Mouse (Mus musculus) left cerebral cortex, postnatal 14 days (tissue): Measurements from ENCODE around the gene Bub3. TPM values are rescaled to one million over a fixed set of nuclear protein-coding genes. Genes with fewer than 3 reads are reported as not detected.

Experiments used
- DNase-seq, 2 experiments: peaks; one replicate each; pipeline ENCODE4 v3.0.0; 2021 to 2022; ENCODE audit warnings: low spot score in 2 of 2, mixed read lengths in 1 of 2
- intact Hi-C: fragments of 180-260 bp; cut with DNase I; formaldehyde crosslinking; loops from one replicate; pipeline ENCODE4 v1.15.1; 2025
- total RNA-seq, 2 experiments: library from RNA; stranded (reverse); gene quantifications; 2 replicates each; pipeline ENCODE4 v1.2.3; 2021

The Bub3 gene
- total RNA-seq, 2 experiments from 2014 or later = 55.4 to 56.8 TPM

DNA sequence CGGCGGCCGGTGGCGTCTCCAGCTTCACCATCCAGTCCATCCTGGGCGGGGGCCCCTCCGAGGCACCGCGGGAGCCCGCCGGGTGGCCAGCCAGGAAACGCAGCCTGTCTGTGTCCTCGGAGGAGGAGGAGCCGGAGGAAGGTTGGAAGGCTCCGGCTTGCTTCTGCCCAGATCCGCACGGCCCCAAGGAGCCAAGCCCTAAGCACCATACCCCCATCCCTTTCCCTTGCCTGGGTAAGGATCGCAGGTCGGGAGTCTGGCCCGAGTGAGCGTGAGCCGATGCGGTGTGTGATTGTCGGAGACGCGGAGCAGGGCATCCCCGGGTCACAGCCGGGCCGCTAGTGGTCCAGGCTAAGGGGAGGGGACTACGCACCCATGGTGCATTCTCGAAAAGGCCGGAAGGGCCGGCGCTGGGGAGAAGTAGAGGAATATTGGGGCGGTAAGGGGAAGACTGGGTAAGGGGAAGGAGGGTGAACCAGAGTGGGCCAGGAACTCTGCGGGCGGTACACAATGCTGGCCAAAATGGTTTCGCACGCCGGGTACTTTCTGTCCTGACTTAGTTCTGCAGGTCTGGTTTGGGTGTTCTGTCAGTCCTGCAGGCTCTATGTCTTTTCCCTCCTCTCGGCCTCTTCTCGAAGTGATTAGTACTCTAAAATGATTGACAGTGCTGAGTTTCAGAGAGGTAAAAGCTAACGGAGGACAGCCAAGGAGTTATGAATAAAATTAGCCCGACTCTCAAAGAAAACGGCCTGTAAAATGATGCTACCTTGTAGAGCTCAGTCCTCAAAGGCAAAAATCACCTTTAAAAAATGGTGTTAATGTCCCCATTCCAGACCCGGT lies 5.5 kb upstream of the Bub3 start:
- no peak for DNase-seq
- intact Hi-C loops = no loop called here

DNA sequence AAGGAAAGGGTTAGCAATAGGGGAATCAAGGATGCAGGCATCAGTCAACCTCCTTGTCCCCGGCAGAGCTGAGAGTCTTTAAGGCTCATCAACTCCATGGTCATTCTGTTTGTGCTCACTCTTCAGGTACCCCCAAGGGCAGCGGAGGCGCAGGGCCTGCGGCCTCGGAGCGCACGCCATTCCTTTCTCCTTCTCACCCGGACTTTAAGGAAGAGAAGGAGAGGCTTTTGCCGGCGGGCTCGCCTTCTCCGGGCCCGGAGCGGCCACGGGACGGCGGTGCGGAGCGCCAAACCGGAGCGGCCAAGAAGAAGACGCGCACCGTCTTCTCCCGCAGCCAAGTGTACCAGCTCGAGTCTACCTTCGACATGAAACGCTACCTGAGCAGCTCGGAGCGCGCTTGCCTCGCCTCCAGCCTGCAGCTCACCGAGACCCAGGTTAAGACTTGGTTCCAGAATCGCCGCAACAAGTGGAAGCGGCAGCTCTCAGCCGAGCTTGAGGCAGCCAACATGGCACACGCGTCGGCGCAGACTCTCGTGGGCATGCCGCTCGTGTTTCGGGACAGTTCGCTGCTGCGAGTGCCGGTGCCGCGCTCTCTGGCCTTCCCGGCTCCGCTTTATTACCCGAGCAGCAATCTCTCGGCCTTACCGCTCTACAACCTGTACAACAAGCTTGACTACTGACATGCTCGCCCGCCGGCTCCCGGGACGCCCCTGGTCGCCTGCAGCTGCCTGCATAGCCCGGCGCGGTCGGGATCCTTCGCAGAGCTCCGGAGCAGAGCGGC lies 4.5 kb upstream of the Bub3 start:
- no peak for DNase-seq
- intact Hi-C loops = loop anchor here (2.0 kb wide), 1 partner anchor 15 kb away; no protein-coding TSS in a partner anchor

DNA sequence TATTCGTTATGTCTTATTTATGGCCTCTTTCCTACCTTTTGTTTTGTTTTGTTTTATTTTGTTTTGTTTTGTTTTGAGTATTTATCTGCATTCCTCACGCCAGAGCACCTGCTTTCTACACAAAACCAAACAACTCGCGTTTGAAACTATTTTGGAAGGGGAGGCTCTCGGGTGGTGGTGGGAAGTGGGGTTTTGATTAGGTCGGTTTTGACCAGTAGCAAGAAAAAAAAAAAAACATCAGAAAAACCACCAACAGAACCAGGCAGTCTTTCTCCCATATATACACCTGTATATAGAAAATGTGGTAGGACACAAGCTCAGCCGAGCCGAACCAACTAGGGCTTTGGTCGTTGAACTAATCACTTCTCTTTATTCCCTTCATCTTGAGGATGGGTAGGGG lies 3.9 kb upstream of the Bub3 start:
- intact Hi-C loops = loop anchor here (2.0 kb wide), 1 partner anchor 15 kb away; no protein-coding TSS in a partner anchor
- DNase-seq = no peak

DNA sequence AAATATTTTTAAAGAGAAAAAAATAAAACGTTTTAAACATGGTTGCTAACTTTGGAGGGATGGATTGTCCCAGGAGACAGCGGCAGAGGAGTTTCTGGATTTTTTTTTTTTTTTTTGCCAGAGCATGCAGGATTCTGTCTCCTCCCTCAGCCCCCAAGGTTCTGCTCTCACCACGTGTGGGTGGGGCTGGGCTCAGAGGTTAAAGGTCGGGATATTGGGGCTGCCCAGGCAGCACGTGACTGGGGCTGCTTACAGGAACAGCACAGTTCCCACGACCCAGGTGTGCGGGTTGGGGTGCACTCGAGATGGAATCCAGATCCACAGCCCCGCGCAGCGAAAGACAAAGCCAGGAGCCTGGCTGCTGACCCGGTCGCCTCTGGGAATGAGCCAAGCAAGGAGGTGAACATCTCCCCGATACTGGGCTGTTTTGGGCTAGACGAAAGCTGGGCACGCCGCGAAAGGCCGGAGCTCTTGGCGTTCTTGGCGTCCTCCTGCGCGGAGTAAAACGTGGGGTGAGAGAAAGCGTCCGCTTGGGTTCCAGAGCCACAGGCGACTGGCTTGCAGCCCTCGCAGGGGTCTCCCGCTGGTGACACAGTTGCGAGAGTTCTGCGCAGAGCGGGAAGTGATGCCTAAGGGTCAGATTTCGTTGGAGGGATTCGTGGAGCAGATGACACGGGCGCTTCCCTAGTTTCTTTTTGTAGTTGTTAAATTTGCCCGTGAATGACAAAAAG lies 3.3 kb upstream of the Bub3 start:
- intact Hi-C loops = loop anchor here (2.0 kb wide), 1 partner anchor 16 kb away; no protein-coding TSS in a partner anchor
- no peak for DNase-seq

DNA sequence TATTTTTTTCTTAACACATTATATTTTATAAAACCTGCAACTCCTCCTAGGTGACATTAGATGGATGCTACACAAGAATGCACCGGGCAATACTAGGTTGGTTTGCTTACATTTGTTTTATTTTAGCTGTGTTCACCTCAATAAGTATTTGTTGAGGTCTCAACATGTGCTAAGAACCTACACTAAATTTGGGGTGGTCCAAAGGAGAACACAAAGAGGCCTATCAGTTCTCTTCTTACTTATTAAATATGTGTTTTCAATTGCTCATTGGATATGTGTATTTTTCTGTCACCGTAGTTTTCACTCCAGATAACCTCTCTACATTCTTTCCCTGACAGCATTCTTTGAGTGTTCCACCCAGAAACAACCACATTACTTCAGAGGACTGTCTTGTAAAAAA lies 2.3 kb upstream of the Bub3 start:
- intact Hi-C loops = loop anchor here (2.0 kb wide), 1 partner anchor 17 kb away; no protein-coding TSS in a partner anchor

DNA sequence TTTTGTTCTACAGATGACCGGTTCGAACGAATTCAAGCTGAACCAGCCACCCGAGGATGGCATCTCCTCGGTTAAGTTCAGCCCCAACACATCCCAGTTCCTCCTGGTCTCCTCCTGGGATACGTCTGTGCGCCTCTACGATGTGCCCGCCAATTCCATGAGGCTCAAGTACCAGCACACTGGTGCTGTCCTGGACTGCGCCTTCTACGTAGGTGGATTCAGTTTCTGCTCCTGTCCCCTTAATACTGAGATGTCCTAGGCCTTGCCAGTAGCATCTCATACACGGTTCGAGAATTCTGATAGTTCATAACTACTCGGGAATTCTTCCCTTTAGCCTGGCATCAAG lies 648 bp downstream of the Bub3 start:
- intact Hi-C loops = loop anchor here (10.0 kb wide), 1 partner anchor 126 kb away; no protein-coding TSS in a partner anchor
- DNase-seq = no peak

More for the DNA sequence above, 2.3 kb upstream of the Bub3 start:
- DNase-seq = no peak

DNA sequence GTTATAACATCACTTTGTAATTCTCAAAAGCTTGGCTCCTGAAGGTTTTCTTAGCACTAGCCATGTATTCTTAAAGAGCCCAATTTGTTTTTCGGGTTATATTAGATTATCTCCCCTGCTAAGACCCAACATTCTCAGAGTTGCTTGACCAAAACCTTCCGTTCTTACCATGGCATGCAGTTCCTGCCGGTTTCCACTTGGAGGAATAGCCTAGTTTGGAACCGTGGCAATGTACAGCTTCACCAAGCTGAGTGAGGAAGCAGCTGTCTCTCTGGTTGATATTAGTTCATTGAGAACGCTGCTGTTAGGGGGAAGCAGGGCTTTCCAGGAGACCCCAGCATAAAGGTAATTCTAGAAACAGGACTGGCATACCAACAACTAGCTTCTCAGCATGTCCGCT lies 15.2 kb downstream of the Bub3 start:
- intact Hi-C loops = loop anchor here (10.0 kb wide), 1 partner anchor 170 kb away; no protein-coding TSS in a partner anchor
- no peak for DNase-seq

DNA sequence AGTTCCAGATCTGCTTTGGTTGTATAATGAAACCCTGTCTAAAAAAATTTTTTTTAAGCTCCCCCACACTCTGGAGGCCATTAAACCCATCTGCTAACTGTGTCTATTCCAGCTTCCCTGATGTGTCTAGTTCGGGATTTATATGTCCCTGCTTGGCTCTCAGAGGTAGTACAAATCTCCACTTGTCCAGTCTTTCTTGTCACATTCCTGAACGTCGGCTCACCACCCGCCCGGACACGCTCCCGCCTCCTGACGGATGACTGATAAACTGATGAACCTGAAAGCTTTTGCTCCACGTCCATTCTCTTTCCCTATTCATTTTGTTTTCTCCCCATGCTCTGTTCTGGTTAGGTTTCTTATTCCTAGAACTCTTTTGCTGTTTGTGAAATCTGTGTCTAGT lies 22.2 kb downstream of the Bub3 start:
- intact Hi-C loops = no loop called here
- no peak for DNase-seq

DNA sequence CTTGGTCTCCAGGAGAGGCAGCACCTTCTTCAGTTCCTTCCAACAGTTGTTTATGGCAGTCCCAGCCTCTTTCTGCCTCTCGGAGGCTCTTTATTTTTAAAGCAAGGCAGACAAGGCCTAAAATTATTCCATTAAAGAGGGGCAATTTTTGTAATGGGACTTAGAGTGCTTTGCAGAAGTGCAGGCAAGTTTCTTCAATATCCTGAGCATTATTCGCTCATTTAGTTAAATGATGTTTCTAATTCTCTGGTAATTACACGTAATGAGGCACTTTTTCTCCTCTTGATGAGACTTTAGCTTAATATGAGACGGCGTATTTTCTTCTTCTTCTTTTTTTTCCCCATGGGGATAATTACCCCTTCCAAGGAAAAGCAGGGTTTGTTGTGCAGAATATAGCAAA lies 25.5 kb downstream of the Bub3 start:
- intact Hi-C loops = no loop called here
- no peak for DNase-seq

DNA sequence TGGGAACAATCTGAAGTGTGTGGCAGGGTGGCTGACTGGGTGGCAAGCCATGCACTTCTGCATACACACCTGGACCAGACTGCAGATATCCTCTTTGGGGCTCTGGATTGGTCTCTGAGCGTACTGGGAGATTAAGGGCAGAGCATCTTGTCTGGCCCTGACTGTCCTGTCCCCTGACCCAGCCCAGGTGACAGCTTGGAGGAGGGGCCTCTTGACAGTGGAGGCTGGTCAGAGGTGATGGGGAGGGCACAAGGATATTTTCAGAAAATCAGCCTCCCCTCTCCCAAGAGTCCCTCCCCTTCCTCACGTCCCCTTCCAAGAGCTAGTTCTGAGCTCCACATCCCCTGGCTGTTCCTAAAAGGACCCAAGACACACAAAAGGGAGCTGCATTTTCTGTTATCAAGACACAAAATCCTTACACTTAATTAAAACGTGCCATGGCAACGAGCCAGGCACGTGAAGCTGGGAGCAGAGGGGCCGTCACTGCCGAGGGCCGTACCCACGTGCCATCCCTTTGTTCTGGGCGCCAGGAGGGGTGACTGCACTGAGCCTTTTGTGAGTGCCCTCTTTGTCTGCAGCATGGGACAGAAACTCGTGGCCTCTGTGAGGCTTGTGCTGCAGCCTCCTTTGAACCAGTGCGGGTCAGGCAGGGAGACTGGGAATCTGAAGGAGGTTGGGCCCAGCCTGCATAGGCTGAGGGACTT lies 37.9 kb downstream of the Bub3 start:
- peak in 1 of 2 experiments; percentile 12 for DNase-seq
- intact Hi-C loops = no loop called here

DNA sequence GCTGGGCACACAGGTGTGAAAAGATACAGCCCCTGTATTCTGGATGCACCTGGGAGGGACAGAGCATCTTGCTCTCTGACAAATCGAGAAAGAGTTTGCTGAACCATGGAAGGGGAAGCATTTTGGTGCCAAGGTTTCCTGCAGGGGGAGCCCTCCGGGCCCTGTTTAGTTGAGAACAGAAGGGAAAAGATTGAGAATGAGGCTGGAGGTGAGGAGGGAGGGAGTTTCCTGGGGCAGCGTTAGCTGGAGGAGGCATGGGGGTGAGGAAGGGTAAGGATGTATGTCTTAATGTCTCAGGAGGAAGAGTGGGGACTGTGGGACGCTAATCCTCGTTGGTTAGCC lies 38.4 kb downstream of the Bub3 start:
- intact Hi-C loops = no loop called here
- DNase-seq = peak; percentile 45 to 49

DNA sequence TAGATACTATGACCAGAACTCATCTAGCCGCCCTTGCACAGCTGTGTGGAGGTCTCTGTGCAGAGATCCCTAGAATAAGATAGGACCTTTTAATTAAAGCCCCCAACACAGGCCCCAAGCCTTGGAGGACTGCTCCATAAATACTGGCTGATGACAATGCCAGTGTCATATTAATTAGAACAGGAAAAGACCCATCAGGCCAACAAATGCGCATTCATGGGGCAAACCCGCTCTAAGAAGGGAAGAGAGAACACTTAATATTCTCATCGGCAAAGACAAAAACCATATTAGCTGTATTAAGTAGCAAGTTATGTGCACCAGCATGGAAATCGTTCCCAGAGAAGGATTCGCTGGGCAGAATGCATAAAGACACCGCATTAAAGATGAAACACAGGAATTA lies 42.1 kb downstream of the Bub3 start:
- intact Hi-C loops = no loop called here
- DNase-seq = no peak

DNA sequence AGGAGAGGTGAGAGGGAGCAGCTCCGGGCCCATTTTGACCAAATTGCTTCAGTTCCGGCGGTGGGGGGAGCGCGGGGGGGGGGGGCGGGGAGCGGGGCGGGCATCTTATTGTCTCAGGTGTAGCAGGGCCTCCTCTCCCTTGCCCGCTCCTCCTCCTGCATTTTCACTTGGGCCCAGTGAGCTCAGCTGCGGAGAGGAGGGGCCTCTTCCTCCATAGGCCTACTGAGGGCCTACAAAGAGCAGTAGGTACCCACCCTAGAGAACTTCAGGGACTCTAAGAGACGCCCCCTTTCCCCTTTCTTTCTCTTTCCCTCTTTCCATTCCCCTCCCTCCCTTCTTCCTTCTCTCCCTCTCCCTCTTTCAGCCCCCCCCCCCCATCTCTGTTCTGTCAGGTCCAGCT lies 43.2 kb downstream of the Bub3 start:
- intact Hi-C loops = no loop called here

DNA sequence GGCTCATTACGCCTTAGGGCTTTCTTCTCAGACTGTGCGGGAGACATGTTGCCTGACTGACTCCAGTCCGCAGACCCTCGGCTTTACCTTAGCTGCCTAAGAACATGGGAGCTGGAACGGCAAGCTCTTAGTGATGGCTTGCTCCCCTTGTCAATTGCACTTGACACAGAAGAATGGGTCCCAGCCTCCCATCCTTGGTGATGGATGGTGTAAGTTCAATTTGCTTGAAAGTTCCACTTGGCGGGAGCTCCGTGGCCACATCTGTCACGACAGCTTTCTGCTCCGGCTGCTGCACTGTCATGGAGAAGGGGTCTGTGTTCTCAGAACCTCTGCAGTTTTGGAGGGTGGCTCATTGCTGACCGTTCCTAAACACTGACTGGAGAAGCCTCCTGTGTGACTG lies 44.9 kb downstream of the Bub3 start:
- no peak for DNase-seq
- intact Hi-C loops = no loop called here

More for the DNA sequence above, 43.2 kb downstream of the Bub3 start:
- DNase-seq = no peak

DNA sequence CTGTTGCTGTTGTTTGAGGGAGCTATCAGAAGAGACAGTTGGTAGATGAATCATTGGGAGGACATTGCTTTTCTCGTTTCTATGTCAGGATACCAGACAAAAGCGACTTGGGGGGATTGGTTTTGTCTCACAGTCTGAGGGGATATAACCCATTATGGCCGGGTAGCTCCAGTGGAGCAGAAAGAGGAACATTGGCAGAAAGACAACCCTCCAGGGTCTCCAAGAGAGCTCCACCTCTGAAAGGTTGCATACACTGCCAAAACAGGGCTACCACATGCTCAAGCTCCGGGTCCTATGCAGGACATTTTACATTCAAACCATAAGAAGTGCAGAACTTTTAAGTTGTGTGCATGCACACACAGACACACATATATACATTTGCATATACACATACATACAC lies 45.5 kb downstream of the Bub3 start:
- intact Hi-C loops = no loop called here
- DNase-seq = no peak

DNA sequence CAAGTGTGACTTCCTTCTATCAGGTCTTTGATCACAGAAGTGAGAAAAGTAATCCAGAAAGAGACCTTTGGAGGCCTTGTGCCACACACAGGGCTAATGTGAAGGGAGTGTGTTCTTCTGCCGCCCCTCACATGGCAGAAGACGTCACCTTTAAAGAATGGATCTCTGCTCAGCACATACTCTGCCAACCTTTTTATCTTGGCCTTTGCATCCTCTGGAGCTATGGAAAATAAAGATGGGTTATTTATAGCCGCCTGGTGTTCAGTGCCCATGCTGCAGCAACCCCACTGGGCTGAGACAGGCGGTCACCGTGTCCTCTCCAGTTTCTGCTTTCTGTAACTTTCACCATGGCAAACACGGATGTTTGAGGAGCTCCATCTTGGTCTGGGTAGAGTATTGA lies 48.0 kb downstream of the Bub3 start:
- no peak for DNase-seq
- intact Hi-C loops = no loop called here

DNA sequence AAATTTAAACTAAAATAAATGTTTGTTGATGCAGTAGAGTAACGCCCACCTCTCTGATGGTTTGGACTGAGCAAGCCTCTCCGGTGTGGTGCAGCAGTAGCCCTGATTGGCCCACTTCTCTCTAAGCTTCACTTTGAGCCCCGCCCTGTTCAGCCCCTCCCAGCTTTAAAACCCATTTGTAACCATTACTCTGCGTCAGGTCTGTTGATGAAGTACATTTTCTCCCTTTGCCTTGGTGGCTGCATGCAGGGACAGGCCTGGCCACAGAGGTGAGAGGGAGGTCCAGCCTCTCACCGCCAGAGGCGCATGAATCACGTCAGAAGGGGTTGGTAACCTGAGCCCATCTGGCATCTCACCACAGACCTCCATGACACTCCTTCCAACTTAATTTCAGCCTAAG lies 49.7 kb downstream of the Bub3 start:
- intact Hi-C loops = no loop called here

More for the DNA sequence above, 49.7 kb downstream of the Bub3 start:
- DNase-seq = no peak
